ENCODE assay signal across 10 mouse cellular contexts in genomic region chrX:94032937-94033336, GRCm38 (mm10).
DNase-seq lines count a peak whose midpoint lies in the region; ATAC-seq and TF ChIP-seq lines count a peak whose summit lies in the region.
"Had no signal": no experiment of that assay in that cellular context is flagged by ENCODE, and none has a peak within 500 bp of the region (broad histone marks: within the 10 kb centered on the region; RNA-seq: fewer than 3 reads in every experiment).

No protein-coding gene starts in this region.

- no peak for ATAC-seq in kidney, embryonic 15.5 days (replicated peaks; ENCODE audit: low FRiP score)
- peak; percentile 87 for ATAC-seq in common myeloid progenitor, adult 5-6 weeks (replicated peaks; ENCODE audit: low read depth, poor library complexity, severe bottlenecking)

- H3K4me2 ChIP-seq in kidney, embryonic 15.5 days: no peak overlapping the region
- H3K4me2 ChIP-seq: embryonic facial prominence, embryonic 15.5 days; midbrain, embryonic 12.5 days had no signal

- H3K79me2 ChIP-seq in MEL (ENCODE audit: control insufficient read depth, insufficient read depth, low read length, poor library complexity): no peaks in the 10 kb centered on the region

- TF ChIP-seq RAD21 in MEL (IDR thresholded peaks at IDR 0.05; ENCODE audit: low read depth, low read length): peak; percentile 80

- H3K9ac ChIP-seq in kidney, embryonic 15.5 days: no peak overlapping the region
- H3K9ac ChIP-seq in MEL (ENCODE audit: control insufficient read depth, low read depth, low read length, poor library complexity, severe bottlenecking): peak overlapping the region; percentile 38; the same call in 1 of the 2 replicates
- H3K9ac ChIP-seq: embryonic facial prominence, embryonic 15.5 days; midbrain, embryonic 12.5 days had no signal

- intact Hi-C loops in heart, postnatal 36 days (cut with DNase I): loop anchor here (2.0 to 10.0 kb wide), 3 partner anchors 76 to 238 kb away; no protein-coding TSS in a partner anchor

- no peak overlapping the region for H3K4me3 ChIP-seq in kidney, embryonic 15.5 days (replicated peaks)
- peak overlapping the region in 1 of 2 experiments; percentile 36; a peak in 3 of 4 replicates for H3K4me3 ChIP-seq in MEL (ENCODE audit: control insufficient read depth in 1 of 2, insufficient read depth in 1 of 2, low read depth in 2 of 2, low read length in 2 of 2)
- no peak overlapping the region for H3K4me3 ChIP-seq in limb, embryonic 10.5 days
- H3K4me3 ChIP-seq: embryonic facial prominence, embryonic 15.5 days; midbrain, embryonic 12.5 days had no signal

- H3K9me3 ChIP-seq in kidney, embryonic 15.5 days (replicated peaks): no peaks in the 10 kb centered on the region
- no peaks in the 10 kb centered on the region for H3K9me3 ChIP-seq in MEL (replicated peaks; ENCODE audit: insufficient read depth, low read length)
- no peaks in the 10 kb centered on the region for H3K9me3 ChIP-seq in limb, embryonic 10.5 days (replicated peaks)
- H3K9me3 ChIP-seq: embryonic facial prominence, embryonic 15.5 days; midbrain, embryonic 12.5 days had no signal

- TF ChIP-seq CTCF in MEL (IDR thresholded peaks at IDR 0.05 in 2 of 3, conservative IDR thresholded peaks at IDR 0.05 in 1 of 3; ENCODE audit: control insufficient read depth in 1 of 3, insufficient read depth in 1 of 3, low read depth in 2 of 3, low read length in 3 of 3, poor library complexity in 1 of 3, severe bottlenecking in 1 of 3): peak; percentile 38 to 65 (median 59)

- no peaks in the 10 kb centered on the region for H3K4me1 ChIP-seq in kidney, embryonic 15.5 days
- H3K4me1 ChIP-seq in MEL (ENCODE audit: control insufficient read depth in 1 of 2, insufficient read depth in 2 of 2, low read length in 2 of 2): no peaks in the 10 kb centered on the region
- H3K4me1 ChIP-seq in limb, embryonic 10.5 days: no peaks in the 10 kb centered on the region
- H3K4me1 ChIP-seq: embryonic facial prominence, embryonic 15.5 days; midbrain, embryonic 12.5 days had no signal

- DNase-seq in kidney, adult 11 months: peak; percentile 38
- peak; percentile 72 for DNase-seq in MEL (ENCODE audit: low read depth, low spot score)
- DNase-seq in heart, postnatal 36 days: peak; percentile 31 to 38
- DNase-seq in limb, embryonic 10.5 days (ENCODE audit: low spot score): peak; percentile 40
- peak; percentile 30 for DNase-seq in ovary, postnatal 36 days (ENCODE audit: low spot score)
- DNase-seq in thymus, postnatal 4 days: peak; percentile 53

- H3K27me3 ChIP-seq in kidney, embryonic 15.5 days: peaks cover 44% of the 10 kb centered on the region; the same call in 1 of the 2 replicates
- no peaks in the 10 kb centered on the region for H3K27me3 ChIP-seq in MEL (ENCODE audit: control insufficient read depth in 1 of 2, insufficient read depth in 2 of 2, low read length in 2 of 2)
- H3K27me3 ChIP-seq in limb, embryonic 10.5 days (ENCODE audit: low read depth, poor library complexity, severe bottlenecking): peaks cover 85% of the 10 kb centered on the region

- no peaks in the 10 kb centered on the region for H3K36me3 ChIP-seq in kidney, embryonic 15.5 days
- no peaks in the 10 kb centered on the region for H3K36me3 ChIP-seq in MEL (ENCODE audit: control insufficient read depth in 1 of 2, insufficient read depth in 2 of 2, low read length in 2 of 2)
- no peaks in the 10 kb centered on the region for H3K36me3 ChIP-seq in limb, embryonic 10.5 days
- H3K36me3 ChIP-seq: embryonic facial prominence, embryonic 15.5 days; midbrain, embryonic 12.5 days had no signal

- 23% methylated on average over 11 of the region's 11 CpGs for WGBS in kidney, embryonic 15.5 days
- WGBS in limb, embryonic 10.5 days: 39% methylated on average over 11 of the region's 11 CpGs

- no peak for TF ChIP-seq EP300 in MEL (IDR thresholded peaks at IDR 0.05; ENCODE audit: low read depth in 1 of 2, low read length in 2 of 2)

- no peak overlapping the region for H3K27ac ChIP-seq in kidney, embryonic 15.5 days
- no peak overlapping the region for H3K27ac ChIP-seq in MEL (ENCODE audit: control insufficient read depth, low read depth, low read length)
- no peak overlapping the region for H3K27ac ChIP-seq in limb, embryonic 10.5 days
- H3K27ac ChIP-seq: embryonic facial prominence, embryonic 15.5 days; midbrain, embryonic 12.5 days had no signal

- no peak for TF ChIP-seq POLR2A in MEL (IDR thresholded peaks at IDR 0.05; ENCODE audit: control insufficient read depth in 1 of 2, insufficient read depth in 1 of 2, low read depth in 1 of 2, low read length in 2 of 2, poor library complexity in 1 of 2)

TF ChIP-seq in MEL, 35 proteins besides CTCF, POLR2A, EP300 and RAD21:
- TF ChIP-seq SMC3 (IDR thresholded peaks at IDR 0.05; ENCODE audit: low read depth, low read length) (peak; percentile 50), MAFK (IDR thresholded peaks at IDR 0.05; ENCODE audit: borderline replicate concordance, low read depth, low read length) (no peak), ZC3H11A (IDR thresholded peaks at IDR 0.05; ENCODE audit: low read depth, low read length) (peak; percentile 42; the same call in 1 of the 2 replicates)
